Mouse (Mus musculus) heart, embryonic 12.5 days (tissue): ENCODE measurements around the gene Rap1a. TPM values are rescaled to one million over a fixed set of nuclear protein-coding genes. Genes with fewer than 3 reads are reported as not detected.
A peak's percentile ranks its signal among the peaks of the same experiment; 100 is the strongest.

Experiments used
- ATAC-seq: fragments of 200-750 bp; cut with Nextera tagmentation; 2 replicates; pipeline ENCODE4 v1.8.0; 2017; ENCODE audit warnings: moderate TSS enrichment, moderate library complexity; ENCODE audit not compliant: insufficient number of reproducible peaks, low FRiP score
- H3K27ac ChIP-seq: fragments of 300-500 bp; sonication (generic); 2 replicates; pipeline ENCODE4 v1.5.1; 2016; ENCODE audit warnings: mild to moderate bottlenecking, moderate library complexity; ENCODE audit not compliant: poor library complexity, severe bottlenecking
- H3K27me3 ChIP-seq: fragments of 300-500 bp; sonication (generic); replicated peaks from 2 replicates; pipeline ENCODE4 v1.6.1; 2016; ENCODE audit warnings: mild to moderate bottlenecking, moderate library complexity
- H3K36me3 ChIP-seq: fragments of 300-500 bp; sonication (generic); 2 replicates; pipeline ENCODE4 v1.6.1; 2016; ENCODE audit warnings: mild to moderate bottlenecking, moderate library complexity
- H3K4me1 ChIP-seq: fragments of 300-500 bp; sonication (generic); replicated peaks from 2 replicates; pipeline ENCODE4 v1.6.1; 2016; ENCODE audit warnings: mild to moderate bottlenecking
- H3K4me2 ChIP-seq: fragments of 300-500 bp; sonication (generic); 2 replicates; pipeline ENCODE4 v1.6.1; 2016; ENCODE audit warnings: mild to moderate bottlenecking, moderate library complexity
- H3K4me3 ChIP-seq: fragments of 300-500 bp; sonication (generic); 2 replicates; pipeline ENCODE4 v1.5.1; 2016; ENCODE audit warnings: mild to moderate bottlenecking
- H3K9ac ChIP-seq: fragments of 300-500 bp; sonication (generic); 2 replicates; pipeline ENCODE4 v1.6.1; 2016; ENCODE audit warnings: mild to moderate bottlenecking, moderate library complexity
- H3K9me3 ChIP-seq: fragments of 300-500 bp; sonication (generic); replicated peaks from 2 replicates; pipeline ENCODE4 v1.6.1; 2016; ENCODE audit warnings: mild to moderate bottlenecking, moderate library complexity
- WGBS: fragments of 180-500 bp; shearing (Covaris S2); methylation state at CpG from one replicate; pipeline ENCODE4 v1.1.7; 2016; 5-methylcytosine and 5-hydroxymethylcytosine counted together
- polyA plus RNA-seq: library from polyadenylated mRNA; unstranded; fragments of >200 nt; fragmentation: Nextera tagmentation; extraction: Ambion mirVana; gene quantifications from 2 replicates; pipeline ENCODE4 v1.2.1, GENCODE M21; 2016

Gene Rap1a
- polyA plus RNA-seq, 1 experiment from 2014 or later, result 92.0 TPM

- H3K27me3 ChIP-seq, result no peaks in the 10 kb centered on the region
- H3K4me2 ChIP-seq, result no peak overlapping the region
- WGBS, result 22% methylated on average over 8 of the region's 8 CpGs
- no peaks in the 10 kb centered on the region for H3K9me3 ChIP-seq
- H3K4me1 ChIP-seq, result peaks cover 36% of the 10 kb centered on the region
- ATAC-seq, result no peak
- no peak overlapping the region for H3K9ac ChIP-seq
- H3K4me3 ChIP-seq, result no peak overlapping the region
- peak overlapping the region; percentile 20; the same call in 1 of the 2 replicates for H3K27ac ChIP-seq
- peaks cover 3% of the 10 kb centered on the region; the same call in 1 of the 2 replicates for H3K36me3 ChIP-seq
Measured at GRCm38 (mm10) chr3:105714091-105714819, 86.9 kb downstream of the Rap1a start.

GRCm38 (mm10) chr3:105712827-105713226 lies 88.3 kb downstream of the Rap1a start:
- Histone ChIP-seq H3K36me3 (peaks cover 3% of the 10 kb centered on the region; the same call in 1 of the 2 replicates), H3K27me3 (no peaks in the 10 kb centered on the region), H3K4me1 (peaks cover 31% of the 10 kb centered on the region), H3K4me2 (no peak overlapping the region), H3K27ac (no peak overlapping the region), H3K4me3 (no peak overlapping the region), H3K9ac (no peak overlapping the region), H3K9me3 (no peaks in the 10 kb centered on the region)
- no peak for ATAC-seq

- WGBS, result 69% methylated on average over 7 of the region's 7 CpGs
- Histone ChIP-seq H3K4me3 (no peak overlapping the region), H3K9ac (no peak overlapping the region), H3K27ac (no peak overlapping the region), H3K9me3 (no peaks in the 10 kb centered on the region), H3K4me2 (no peak overlapping the region), H3K4me1 (peaks cover 39% of the 10 kb centered on the region), H3K36me3 (peaks cover 3% of the 10 kb centered on the region; the same call in 1 of the 2 replicates), H3K27me3 (peaks cover 3% of the 10 kb centered on the region; the same call in 1 of the 2 replicates)
- ATAC-seq, result no peak; the same call in 1 of the 2 replicates
Measured at GRCm38 (mm10) chr3:105711741-105712140, 89.4 kb downstream of the Rap1a start.

- Histone ChIP-seq H3K27ac (no peak overlapping the region), H3K27me3 (peaks cover 12% of the 10 kb centered on the region; the same call in 1 of the 2 replicates), H3K9ac (no peak overlapping the region), H3K4me2 (no peak overlapping the region), H3K4me1 (peaks cover 50% of the 10 kb centered on the region), H3K4me3 (no peak overlapping the region), H3K9me3 (no peaks in the 10 kb centered on the region), H3K36me3 (no peaks in the 10 kb centered on the region)
- ATAC-seq, result no peak
- 65% methylated on average over 6 of the region's 6 CpGs for WGBS
Measured at GRCm38 (mm10) chr3:105710246-105710645, 90.9 kb downstream of the Rap1a start.

GRCm38 (mm10) chr3:105707590-105707989 lies 93.5 kb downstream of the Rap1a start:
- H3K4me3 ChIP-seq, result no peak overlapping the region
- WGBS, result 34% methylated on average over 7 of the region's 7 CpGs
- peaks cover 47% of the 10 kb centered on the region for H3K4me1 ChIP-seq
- H3K9me3 ChIP-seq, result no peaks in the 10 kb centered on the region
- H3K27me3 ChIP-seq, result peaks cover 12% of the 10 kb centered on the region; the same call in 1 of the 2 replicates
- no peak overlapping the region for H3K27ac ChIP-seq
- H3K9ac ChIP-seq, result peak overlapping the region; percentile 3; the same call in 1 of the 2 replicates
- no peaks in the 10 kb centered on the region for H3K36me3 ChIP-seq
- H3K4me2 ChIP-seq, result no peak overlapping the region
- ATAC-seq, result no peak

- no peak overlapping the region for H3K9ac ChIP-seq
- peak overlapping the region; percentile 100 for H3K4me2 ChIP-seq
- H3K4me1 ChIP-seq, result peaks cover 53% of the 10 kb centered on the region
- H3K27ac ChIP-seq, result no peak overlapping the region
- no peak overlapping the region; the same call in 1 of the 2 replicates for H3K4me3 ChIP-seq
- WGBS, result 48% methylated on average over 4 of the region's 4 CpGs
- ATAC-seq, result no peak
- peaks cover 12% of the 10 kb centered on the region; the same call in 1 of the 2 replicates for H3K27me3 ChIP-seq
- H3K9me3 ChIP-seq, result no peaks in the 10 kb centered on the region
- H3K36me3 ChIP-seq, result no peaks in the 10 kb centered on the region
Measured at GRCm38 (mm10) chr3:105706366-105707020, 94.6 kb downstream of the Rap1a start.

GRCm38 (mm10) chr3:105705561-105705960 lies 95.6 kb downstream of the Rap1a start:
- Histone ChIP-seq H3K4me1 (peaks cover 61% of the 10 kb centered on the region), H3K9ac (peak overlapping the region; percentile 83), H3K9me3 (no peaks in the 10 kb centered on the region), H3K27me3 (peaks cover 12% of the 10 kb centered on the region; the same call in 1 of the 2 replicates), H3K36me3 (no peaks in the 10 kb centered on the region), H3K27ac (no peak overlapping the region), H3K4me2 (peak overlapping the region; percentile 100), H3K4me3 (peak overlapping the region; percentile 72)
- WGBS, result 25% methylated on average over 3 of the region's 3 CpGs
- no peak for ATAC-seq

- Histone ChIP-seq H3K4me1 (peaks cover 57% of the 10 kb centered on the region), H3K4me3 (peak overlapping the region; percentile 72), H3K9ac (peak overlapping the region; percentile 83), H3K36me3 (no peaks in the 10 kb centered on the region), H3K4me2 (peak overlapping the region; percentile 100), H3K27me3 (peaks cover 12% of the 10 kb centered on the region; the same call in 1 of the 2 replicates), H3K9me3 (no peaks in the 10 kb centered on the region), H3K27ac (peak overlapping the region; percentile 53)
- ATAC-seq, result peak; percentile 46
- WGBS, result under 1% methylated on average over 28 of the region's 28 CpGs
Measured at GRCm38 (mm10) chr3:105705061-105705549, 96.0 kb downstream of the Rap1a start.

- WGBS, result 4% methylated on average over 39 of the region's 43 CpGs
- Histone ChIP-seq H3K27ac (peak within 1 kb of the TSS; percentile 53), H3K4me3 (peak within 1 kb of the TSS; percentile 72), H3K4me1 (peaks cover 60% of the 10 kb centered on the region), H3K9ac (peak within 1 kb of the TSS; percentile 83), H3K27me3 (peaks cover 12% of the 10 kb centered on the region; the same call in 1 of the 2 replicates), H3K36me3 (no peaks in the 10 kb centered on the region), H3K4me2 (peak within 1 kb of the TSS; percentile 100), H3K9me3 (no peaks in the 10 kb centered on the region)
- ATAC-seq, result peak; percentile 93
Measured at GRCm38 (mm10) chr3:105704031-105705008, 96.8 kb downstream of the Rap1a start, which contains the start of gene Inka2. Inka2 (plus strand) TSS chr3:105704599.

GRCm38 (mm10) chr3:105703571-105703970 lies 97.6 kb downstream of the Rap1a start:
- Histone ChIP-seq H3K36me3 (no peaks in the 10 kb centered on the region), H3K4me3 (no peak overlapping the region), H3K4me1 (peaks cover 67% of the 10 kb centered on the region), H3K27me3 (peaks cover 12% of the 10 kb centered on the region; the same call in 1 of the 2 replicates), H3K4me2 (peak overlapping the region; percentile 100; the same call in 1 of the 2 replicates), H3K27ac (no peak overlapping the region), H3K9me3 (no peaks in the 10 kb centered on the region), H3K9ac (no peak overlapping the region)
- WGBS, result 51% methylated on average over 6 of the region's 6 CpGs
- ATAC-seq, result no peak
